Comparison of ENCODE assay signal across 8 mouse cellular contexts in the genomic region with DNA sequence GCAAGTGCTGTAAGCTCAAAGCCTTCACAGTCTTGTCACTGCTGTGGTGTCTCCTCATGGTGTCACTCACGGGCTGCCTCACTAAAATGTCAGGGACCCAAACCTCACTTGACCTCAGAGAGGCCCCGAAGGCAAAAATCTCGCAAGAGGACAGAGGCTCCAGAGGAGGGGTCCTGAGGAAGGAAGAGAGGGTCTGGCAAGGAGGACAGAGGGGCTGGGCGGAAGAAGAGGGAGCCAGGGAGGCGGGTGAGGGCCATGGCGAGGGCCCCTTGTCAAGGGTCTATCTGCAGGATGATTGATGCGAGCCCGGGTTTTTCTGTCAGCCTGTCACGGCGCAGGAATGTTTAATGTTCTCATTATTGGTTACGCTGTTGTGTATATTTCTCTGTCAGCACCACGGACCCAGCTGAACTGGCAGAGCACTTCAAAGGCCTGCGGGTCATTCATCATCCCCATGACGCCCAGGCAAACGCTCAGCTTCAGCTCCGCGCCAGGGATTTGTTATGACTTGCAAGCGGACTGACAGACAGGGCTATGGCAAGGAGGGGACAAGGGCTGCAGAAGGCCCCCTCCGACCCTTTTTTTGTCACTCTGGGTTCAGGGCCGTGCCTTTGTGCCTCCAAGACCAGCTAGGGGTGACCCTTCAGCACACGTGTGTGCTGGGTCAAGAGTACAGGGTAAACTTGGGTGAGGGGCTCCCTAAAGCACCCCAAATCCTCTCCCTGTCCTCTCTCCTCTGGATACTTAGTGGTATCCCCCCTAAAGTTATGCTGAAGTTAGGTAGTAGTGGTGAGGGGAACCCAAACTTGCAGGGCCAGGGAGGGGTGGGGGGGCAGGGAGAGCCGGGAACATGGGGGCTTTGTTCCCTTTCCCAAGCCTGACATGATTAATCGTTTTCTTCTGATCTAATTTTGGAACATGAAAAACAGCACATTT. TPM values are rescaled to one million over a fixed set of nuclear protein-coding genes. Genes with fewer than 3 reads are reported as not detected.
DNase-seq lines count a peak whose midpoint lies in the region; ATAC-seq lines count a peak whose summit lies in the region.

No protein-coding gene starts in this region.

- H3K27me3 ChIP-seq in forebrain, embryonic 10.5 days (ENCODE audit: poor library complexity, severe bottlenecking) = no peaks in the 10 kb centered on the region
- no peaks in the 10 kb centered on the region for H3K27me3 ChIP-seq in hindbrain, embryonic 15.5 days

- peak overlapping the region; percentile 37 for H3K4me2 ChIP-seq in hindbrain, embryonic 15.5 days

- peak; percentile 83 for ATAC-seq in hindbrain, embryonic 15.5 days (ENCODE audit: low FRiP score, low read depth)

- H3K36me3 ChIP-seq in forebrain, embryonic 10.5 days (replicated peaks) = no peaks in the 10 kb centered on the region
- H3K36me3 ChIP-seq in hindbrain, embryonic 15.5 days = no peaks in the 10 kb centered on the region

- H3K27ac ChIP-seq in forebrain, embryonic 10.5 days = peak overlapping the region; percentile 54; the same call in 1 of the 2 replicates
- H3K27ac ChIP-seq in hindbrain, embryonic 15.5 days (replicated peaks) = peak overlapping the region; percentile 69

- no peak overlapping the region for H3K9ac ChIP-seq in hindbrain, embryonic 15.5 days

- no peak overlapping the region for H3K4me3 ChIP-seq in forebrain, embryonic 10.5 days
- no peak overlapping the region for H3K4me3 ChIP-seq in hindbrain, embryonic 15.5 days

- DNase-seq in heart, adult 18-20 months = peak; percentile 11 to 20
- DNase-seq in heart, adult 9 months (ENCODE audit: low spot score in 2 of 2) = no peak
- DNase-seq in forebrain, embryonic 10.5 days (ENCODE audit: extremely low spot score, low spot score) = peak; percentile 25
- DNase-seq in liver = peak; percentile 56
- DNase-seq in neural tube, embryonic 10.5 days (ENCODE audit: extremely low spot score, low spot score) = peak; percentile 92
- DNase-seq in spleen, postnatal 10 days (ENCODE audit: low spot score in 2 of 2) = no peak
- no peak for DNase-seq in frontal cortex, postnatal 10 days (ENCODE audit: low spot score in 2 of 2)

- H3K4me1 ChIP-seq in forebrain, embryonic 10.5 days = peaks cover 15% of the 10 kb centered on the region
- H3K4me1 ChIP-seq in hindbrain, embryonic 15.5 days (replicated peaks) = peaks cover 27% of the 10 kb centered on the region

- WGBS in forebrain, embryonic 10.5 days = 69% methylated on average over 23 of the region's 23 CpGs
- WGBS in hindbrain, embryonic 15.5 days = 14% methylated on average over 23 of the region's 23 CpGs

- no peaks in the 10 kb centered on the region for H3K9me3 ChIP-seq in forebrain, embryonic 10.5 days
- no peaks in the 10 kb centered on the region for H3K9me3 ChIP-seq in hindbrain, embryonic 15.5 days

RNA-seq across cellular contexts. Expression of gene Comtd1, which starts 55.1 kb away (rescaled TPM):
- total RNA-seq in heart, adult 18-20 months (2021) = 1 to 10 TPM; 8.1 to 8.4 TPM
- 16.6 and 17.7 TPM in 2 replicates for polyA plus RNA-seq in forebrain, embryonic 10.5 days (2016; fragmentation: Nextera tagmentation; extraction: Ambion mirVana)
- 59.9 and 63.0 TPM in 2 replicates for polyA plus RNA-seq in hindbrain, embryonic 15.5 days (2015; fragmentation: Nextera tagmentation; extraction: Ambion mirVana)

Comparison
In these comparisons a context has a peak if more than half of its experiments do, and no peak if none do; other contexts are left out.
1. DNase-seq: peak in heart, adult 18-20 months (2 of 2), forebrain, embryonic 10.5 days (single experiment), liver (single experiment) and neural tube, embryonic 10.5 days (single experiment); none in heart, adult 9 months (0 of 2), spleen, postnatal 10 days (0 of 2) and frontal cortex, postnatal 10 days (0 of 2).